Mouse (Mus musculus) CD4-positive, CD25-positive, alpha-beta regulatory T cell, adult 4 months (primary cell): ENCODE data around the gene Asic1. TPM values are rescaled to one million over a fixed set of nuclear protein-coding genes. Genes with fewer than 3 reads are reported as not detected.
"Not testable (repeated sequence)": the region's sequence is repeated elsewhere in the genome, so short reads cannot be mapped to it uniquely, and the experiment has no call there.

Experiments used
- ATAC-seq: one replicate; pipeline ENCODE4 v1.8.0; 2017
- polyA plus RNA-seq, 2 experiments: library from polyadenylated mRNA; unstranded; fragments of 100-300 nt; shearing (Covaris generic); gene quantifications; one replicate each; pipeline ENCODE4 v1.2.1; 2017

Asic1 gene
- polyA plus RNA-seq, 2 experiments from 2014 or later = 0.52 TPM; not detected in 1

DNA sequence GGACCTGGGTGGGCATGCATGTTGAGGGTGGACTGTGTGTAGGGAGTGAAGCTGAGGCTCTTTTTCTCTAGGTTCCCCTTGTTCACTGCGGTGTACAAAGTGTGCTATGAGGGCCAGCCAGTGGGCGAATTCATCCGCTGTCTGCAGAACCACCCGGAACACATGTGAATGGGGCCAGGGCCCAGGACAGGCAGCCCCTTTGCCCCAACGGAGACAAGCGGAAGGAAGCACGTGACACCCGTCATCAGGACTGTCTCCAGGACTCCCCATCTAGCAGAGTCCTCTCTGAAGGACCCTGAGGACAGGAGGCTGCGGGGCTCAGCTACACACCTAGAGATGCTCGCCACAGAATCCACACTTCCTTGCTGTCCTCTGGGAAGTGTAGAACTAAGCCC, 52.9 kb downstream of the Asic1 start:
- no peak for ATAC-seq

DNA sequence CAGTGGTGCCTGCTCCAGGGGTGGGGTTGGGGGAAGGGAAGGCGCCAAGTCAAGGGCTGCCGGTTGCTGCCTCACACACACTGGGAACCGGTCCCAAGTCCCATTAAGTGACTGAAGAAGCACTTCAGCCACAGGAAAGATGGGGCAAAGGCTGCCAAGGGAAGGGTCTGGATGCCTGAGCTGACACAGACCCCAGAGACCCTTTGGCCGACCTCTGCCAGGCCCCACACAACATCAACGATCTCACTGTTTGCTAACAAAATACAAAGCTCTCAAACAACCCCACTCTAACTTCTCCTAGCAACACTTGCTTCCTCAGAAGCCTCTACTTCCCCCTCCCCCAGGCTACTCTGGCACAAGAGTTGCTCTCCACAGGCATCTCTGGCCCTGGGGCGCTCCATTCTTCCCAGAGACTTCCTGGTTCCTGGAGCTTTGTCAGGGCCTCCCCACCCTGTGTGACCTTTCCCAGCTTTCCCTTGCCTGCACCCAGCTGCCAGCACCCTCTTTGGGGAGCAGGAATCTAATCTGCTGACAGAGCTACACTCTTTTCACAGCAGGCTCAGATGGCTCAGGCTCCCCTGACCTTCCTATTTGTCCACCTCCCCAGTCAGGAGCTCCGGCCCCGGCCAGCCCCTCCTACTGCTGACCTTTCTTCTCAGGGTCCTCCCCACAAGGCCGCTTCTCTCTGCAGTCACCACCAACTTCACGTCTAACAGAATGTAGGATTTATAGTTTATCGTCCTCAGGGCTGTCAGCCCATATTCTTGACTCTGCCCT, 53.5 kb downstream of the Asic1 start:
- ATAC-seq = no peak

DNA sequence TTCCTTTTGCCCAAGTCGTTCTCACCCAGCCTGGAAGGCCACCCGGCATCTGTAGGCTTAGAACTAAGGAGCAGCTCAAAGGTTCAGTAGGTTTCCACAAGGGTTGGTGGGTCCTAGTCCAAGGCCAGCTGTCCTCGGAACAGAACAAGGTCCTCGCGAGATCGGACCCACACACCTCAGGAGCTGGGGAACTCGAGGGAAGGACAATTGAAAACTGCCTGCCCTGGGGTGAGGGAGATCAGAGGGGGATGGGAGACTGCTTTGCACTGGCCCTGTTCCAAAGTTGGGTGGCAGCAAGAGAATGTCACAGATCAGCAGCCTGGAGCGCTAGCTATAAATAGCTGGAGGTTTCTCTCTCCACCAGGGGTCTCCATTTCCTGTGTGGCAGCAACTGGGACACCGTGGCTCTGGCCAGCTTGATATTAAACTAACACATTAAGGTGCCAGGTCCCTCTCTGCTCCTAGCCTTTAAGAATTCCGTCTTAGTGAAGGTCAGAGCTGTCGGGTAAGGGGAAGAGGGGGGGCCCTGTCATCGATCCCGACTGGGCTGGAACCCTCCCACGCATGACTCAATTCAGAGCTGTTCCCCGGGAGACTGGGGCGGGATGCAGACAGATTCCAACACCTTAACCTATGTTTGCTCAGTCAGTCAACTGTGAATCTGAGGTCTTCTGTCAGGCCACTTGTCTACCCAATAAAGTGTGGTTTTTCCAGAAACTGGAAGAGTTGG, 54.3 kb downstream of the Asic1 start:
- ATAC-seq = no peak

DNA sequence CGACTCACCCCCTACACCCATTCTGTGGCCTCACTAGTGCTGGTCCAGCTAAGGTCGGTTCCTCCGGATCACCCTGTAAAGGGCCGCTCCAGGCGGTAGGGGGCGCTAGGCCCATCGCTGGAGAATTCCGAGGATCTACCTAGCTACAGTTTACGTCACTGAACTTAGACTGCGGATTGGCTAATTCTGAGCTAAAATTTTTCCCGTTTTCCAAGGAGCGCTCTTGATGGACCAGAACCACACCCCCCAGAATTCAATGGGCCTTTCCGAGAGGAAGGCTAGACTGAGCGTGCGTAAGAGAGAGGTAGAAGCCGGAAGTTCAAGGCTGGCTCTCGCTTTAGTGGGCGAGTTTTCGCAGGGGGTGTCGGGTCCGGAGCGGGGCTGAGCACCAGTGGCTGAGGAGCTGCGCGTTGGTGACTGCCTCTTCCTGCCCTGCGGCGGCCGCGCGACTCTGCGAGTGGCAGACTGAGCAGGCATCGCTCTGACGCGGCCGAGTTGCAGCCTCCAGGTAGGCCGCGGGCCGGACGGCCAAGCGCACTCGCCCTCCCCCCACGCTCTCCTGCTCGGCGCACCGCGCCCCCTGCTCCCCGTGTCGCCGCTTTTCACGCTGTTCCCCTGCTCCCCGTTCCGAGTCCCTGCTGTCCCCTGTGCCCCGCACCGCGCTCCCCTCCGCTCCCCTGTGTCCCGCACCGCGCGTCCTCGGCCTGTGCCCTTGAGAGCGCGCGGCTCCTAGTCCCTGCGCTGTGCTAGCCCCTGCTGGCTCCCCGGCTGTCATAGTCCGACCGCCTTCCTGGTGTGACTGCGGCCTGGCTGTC, 55.4 kb downstream of the Asic1 start, which contains the start of gene Cox14:
Gene Cox14, plus strand, starts transcription at position 278 of the 815 bp plus-strand sequence.
- peak; percentile 87 for ATAC-seq

DNA sequence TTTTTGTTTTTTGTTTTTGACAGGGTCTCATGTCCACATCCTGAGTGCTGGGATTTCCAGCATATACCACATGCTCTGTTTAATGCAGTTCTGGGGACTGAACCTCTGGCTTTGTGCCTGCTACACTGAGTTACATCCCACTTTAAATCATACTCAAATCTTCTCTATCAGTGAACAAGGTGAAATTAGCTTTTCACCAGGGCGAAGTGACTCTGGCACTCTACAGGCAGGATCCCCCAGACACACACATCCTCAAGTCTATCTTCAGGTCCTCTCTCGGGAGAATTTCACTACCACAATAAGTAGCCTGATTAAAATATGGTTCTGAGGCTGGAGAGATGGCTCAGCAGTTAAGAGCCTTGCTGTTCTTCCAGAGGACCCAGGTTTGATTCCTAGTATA, 56.4 kb downstream of the Asic1 start:
- ATAC-seq = no peak

DNA sequence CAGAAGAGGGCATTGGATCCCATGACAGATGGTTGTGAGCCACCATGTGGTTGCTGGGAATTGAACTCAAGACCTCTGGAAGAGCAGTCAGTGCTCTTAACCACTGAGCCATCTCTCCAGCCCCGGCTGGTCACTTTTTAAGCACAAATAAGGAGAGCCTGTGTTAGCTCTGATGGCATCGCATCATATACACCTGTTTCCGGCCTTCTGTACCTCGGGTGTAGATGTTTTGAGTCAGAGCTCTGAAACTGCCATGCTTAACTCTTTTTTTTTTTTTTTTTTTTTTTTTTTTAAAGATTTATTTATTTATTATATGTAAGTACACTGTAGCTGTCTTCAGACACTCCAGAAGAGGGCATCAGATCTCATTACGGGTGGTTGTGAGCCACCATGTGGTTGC, 56.9 kb downstream of the Asic1 start:
- ATAC-seq = not testable (repeated sequence)

DNA sequence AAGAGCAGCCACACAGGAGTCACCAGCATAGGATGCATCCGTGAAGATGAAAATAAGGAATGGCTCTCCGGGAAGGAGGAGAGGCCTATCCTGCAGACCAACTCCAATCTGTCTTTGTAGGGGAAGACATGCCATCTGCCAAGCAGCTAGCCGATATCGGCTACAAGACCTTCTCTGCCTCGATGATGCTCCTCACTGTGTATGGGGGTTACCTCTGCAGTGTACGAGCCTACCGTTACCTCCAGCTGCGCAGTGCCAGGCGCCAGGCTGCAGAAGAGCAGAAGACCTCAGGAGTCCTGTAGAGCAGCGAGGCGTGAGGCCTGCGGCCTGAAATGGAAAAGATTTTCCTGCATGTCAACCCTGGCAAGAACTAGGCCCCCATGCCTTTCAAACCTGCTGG, 57.4 kb downstream of the Asic1 start:
- ATAC-seq = no peak

DNA sequence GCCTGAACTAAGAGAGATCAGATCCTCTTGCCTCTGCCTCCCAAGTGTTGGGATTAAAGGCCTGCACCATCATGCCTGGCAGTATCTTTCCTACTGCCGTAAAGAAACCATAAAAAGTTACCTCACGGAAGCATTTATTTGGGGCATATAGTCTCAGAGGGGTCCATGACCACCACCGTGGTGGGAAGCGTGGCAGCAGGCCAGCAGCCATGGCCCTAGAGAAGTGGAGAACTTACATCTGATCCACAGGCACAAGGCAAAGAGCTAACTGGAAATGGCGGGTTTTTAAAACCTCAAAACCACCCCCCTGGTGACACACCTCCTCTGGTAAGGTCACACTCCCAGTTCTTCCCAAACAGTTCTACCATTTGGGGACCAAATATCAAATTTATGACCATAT, 58.0 kb downstream of the Asic1 start:
- no peak for ATAC-seq

DNA sequence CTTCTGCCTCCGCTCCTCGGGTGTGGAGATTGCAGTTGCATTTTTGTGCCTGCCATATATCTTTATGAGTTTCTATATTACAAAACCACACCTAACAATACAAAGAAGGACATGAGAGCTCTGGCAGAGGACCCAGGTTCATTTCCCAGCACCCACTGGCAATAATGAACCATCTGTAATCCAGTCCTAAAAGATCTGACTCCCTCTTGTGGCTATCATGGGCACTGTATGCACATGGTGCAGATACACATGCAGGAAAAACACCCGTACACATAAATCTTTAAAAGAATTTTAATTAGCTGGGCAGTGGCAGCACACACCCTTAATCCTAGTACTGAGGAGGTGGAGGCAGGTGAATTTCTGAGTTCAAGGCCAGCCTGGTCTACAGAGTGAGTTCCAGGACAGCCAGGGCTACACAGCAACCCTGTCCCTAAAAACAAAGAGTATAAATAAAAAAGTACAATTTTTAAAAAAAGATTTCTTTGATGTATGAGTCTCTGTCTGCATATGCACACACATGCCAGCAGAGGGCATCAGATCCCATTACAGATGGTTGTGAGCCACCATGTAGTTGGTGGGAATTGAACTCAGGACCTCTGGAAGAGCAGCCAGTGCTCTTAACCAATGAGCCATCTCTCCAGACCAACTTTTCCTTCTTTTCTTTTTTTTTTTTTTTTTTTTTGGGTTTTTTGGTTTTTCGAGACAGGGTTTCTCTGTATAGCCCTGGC, 59.1 kb downstream of the Asic1 start:
- ATAC-seq = no peak

DNA sequence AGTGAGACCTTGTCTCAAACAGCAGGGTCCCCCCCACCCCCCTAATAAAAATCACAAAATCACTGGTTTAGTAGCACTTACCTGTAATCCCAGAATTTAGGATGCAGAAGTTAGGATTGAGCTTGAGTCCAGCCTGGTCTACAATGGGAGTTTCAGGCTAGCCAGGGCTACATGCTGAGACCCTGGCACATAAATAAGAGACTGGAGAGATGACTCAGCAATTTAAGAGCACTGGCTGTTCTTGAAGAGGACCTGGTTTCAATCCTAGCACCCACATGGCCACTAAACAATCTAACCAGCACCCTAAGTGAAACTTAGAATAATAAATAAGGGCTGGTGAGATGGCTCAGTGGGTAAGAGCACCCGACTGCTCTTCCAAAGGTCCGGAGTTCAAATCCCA, 61.0 kb downstream of the Asic1 start:
- no peak for ATAC-seq

DNA sequence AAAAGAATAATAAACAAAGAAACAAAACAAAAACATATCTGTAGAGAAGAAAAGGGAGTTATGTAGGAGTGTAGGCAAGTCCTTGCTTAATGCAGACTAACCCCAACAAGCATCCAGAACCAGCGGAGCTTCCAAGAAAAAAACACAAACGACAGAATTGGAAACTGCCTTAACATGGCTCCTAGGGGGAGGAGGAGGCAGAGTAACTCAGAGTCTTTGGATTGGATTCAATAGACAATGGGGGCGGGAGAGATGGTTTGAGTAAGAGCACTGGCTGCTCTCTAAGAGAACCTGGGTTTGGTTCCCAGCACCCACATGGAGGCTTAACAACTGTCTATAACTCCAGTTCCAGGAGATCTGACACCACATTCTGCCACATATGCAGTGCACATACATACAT, 61.5 kb downstream of the Asic1 start:
- no peak for ATAC-seq

DNA sequence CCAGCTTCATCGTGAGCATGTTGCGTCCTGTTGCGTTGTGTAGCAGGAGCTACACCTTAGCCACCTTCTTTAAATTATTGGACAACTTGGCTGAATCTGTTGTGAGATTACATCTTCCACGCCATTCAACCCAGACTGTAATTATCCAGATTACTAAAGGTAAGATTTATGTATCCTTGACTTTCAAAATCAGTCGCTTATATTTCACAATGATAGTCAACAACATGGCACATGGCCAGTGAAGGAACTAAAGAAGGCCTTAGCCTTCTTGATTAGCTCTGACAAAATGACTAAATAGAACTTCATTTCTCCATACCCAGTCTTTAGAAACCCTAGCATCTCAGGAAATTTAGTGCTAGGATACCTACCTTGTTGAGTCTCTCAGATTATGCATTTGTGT, 63.0 kb downstream of the Asic1 start:
- no peak for ATAC-seq

DNA sequence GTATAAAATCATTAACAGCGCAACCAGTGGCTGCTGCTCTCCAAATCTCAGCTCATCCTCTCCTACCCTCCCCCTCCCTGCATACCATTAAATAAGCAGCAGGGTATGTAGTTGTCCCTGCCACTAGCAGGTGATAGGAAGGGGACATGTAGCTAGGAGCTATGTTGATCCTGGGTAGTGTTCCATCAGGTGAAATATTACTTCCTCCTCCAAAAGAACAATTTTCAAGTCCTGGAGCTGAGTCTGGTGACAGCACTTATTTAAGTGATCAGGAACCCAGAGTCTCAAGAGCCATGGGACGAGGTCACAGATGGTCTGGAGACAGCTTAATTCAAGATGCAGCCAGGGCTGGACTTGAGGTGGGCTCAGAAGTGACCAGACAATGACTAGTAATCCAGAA, 65.5 kb downstream of the Asic1 start:
- ATAC-seq = no peak

DNA sequence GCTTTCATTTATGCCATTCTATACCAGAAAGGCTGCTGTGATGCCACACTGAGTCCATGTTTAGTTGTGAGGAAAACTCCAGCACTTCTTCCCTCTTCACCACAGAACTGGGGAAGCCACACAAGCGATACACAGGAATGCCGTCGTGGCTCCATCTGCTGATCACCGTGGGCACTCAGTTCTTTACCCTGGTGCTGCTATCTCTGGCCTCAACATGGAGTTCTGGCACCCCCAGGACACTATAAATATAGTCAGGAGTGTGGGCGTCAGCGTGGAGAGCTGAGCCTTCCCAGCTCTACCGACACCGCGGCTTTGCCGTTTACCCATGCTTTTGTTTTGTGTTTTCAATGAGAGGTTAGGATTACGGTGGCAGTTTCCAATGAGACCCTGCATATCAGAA, 66.5 kb downstream of the Asic1 start:
- ATAC-seq = no peak

DNA sequence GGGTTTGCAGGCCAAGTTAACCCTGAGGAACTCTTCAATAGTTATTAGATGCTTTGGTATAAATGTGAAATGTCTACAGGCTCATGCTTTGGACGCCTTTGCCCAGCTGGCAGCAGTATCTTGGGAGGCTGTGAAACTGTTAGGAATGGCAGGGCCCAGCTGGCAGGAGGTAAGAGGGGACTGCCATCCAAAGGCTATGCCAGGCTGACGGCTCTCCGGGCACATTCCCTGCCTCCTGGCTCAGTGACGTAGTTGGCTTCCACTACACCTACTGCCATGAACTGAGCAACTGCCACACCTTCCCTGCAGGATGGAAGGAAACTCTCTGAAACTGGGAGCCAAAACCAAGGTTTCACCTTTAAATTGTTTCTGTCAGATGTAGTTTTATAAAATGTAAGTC, 70.1 kb downstream of the Asic1 start:
- no peak for ATAC-seq

Other genes with a start within 250 kb of the Asic1 start
- gene Nckap5l, start 212.6 kb upstream of the Asic1 start, polyA plus RNA-seq = 1 to 10 TPM; 1.2 to 2.3 TPM
- 10 to 100 TPM; 27.9 to 41.0 TPM for gene Bcdin3d, start 195.6 kb upstream of the Asic1 start, polyA plus RNA-seq
- under 1 TPM in 1 of 2 experiments, not detected in 1; 0.03 TPM for gene Faim2, start 142.2 kb upstream of the Asic1 start, polyA plus RNA-seq
- gene Aqp2, start 91.3 kb upstream of the Asic1 start, polyA plus RNA-seq = not detected
- gene Aqp5, start 79.6 kb upstream of the Asic1 start, polyA plus RNA-seq = not detected
- not detected for gene Aqp6, start 69.0 kb upstream of the Asic1 start, polyA plus RNA-seq
- gene Racgap1, start 18.7 kb upstream of the Asic1 start, polyA plus RNA-seq = 10 to 100 TPM; 17.6 to 18.2 TPM
- 10 to 100 TPM; 10.0 to 14.8 TPM for gene Smarcd1, start 31.8 kb downstream of the Asic1 start, polyA plus RNA-seq
- not detected for gene Gm17349, start 35.1 kb downstream of the Asic1 start, polyA plus RNA-seq
- under 1 TPM in 1 of 2 experiments, not detected in 1; 0.41 TPM for gene Gpd1, start 47.1 kb downstream of the Asic1 start, polyA plus RNA-seq
- 100 to 1,000 TPM; 139 to 168 TPM for gene Cox14, start 55.2 kb downstream of the Asic1 start, polyA plus RNA-seq
- 10 to 100 TPM; 54.4 to 64.6 TPM for gene Cers5, start 102.5 kb downstream of the Asic1 start, polyA plus RNA-seq
- 1 to 10 TPM; 3.0 to 3.6 TPM for gene Lima1, start 205.1 kb downstream of the Asic1 start, polyA plus RNA-seq